Mouse (Mus musculus): Measurements from ENCODE around the gene Aifm2. TPM values are rescaled to one million over a fixed set of nuclear protein-coding genes. Genes with fewer than 3 reads are reported as not detected.

Gene Aifm2
- total and polyA plus RNA-seq, 3 experiments = 11.2 to 17.9 (median 12.4) TPM

GRCm38 (mm10) chr10:61738126-61738525, 23.1 kb downstream of the Aifm2 start:
- Histone ChIP-seq H3K4me3 (replicated peaks in 1 of 3; ENCODE audit: low read depth in 2 of 3, low read length in 2 of 3, poor library complexity in 1 of 3) (no peak overlapping the region), H3K79me2 (replicated peaks; ENCODE audit: control insufficient read depth, extremely low read depth, insufficient read depth, poor library complexity, severe bottlenecking) (no peaks in the 10 kb centered on the region), H3K9me3 (replicated peaks; ENCODE audit: low read length) (no peaks in the 10 kb centered on the region), H3K27ac (ENCODE audit: insufficient read depth, low read depth) (no peak overlapping the region), H3K4me1 (ENCODE audit: control insufficient read depth in 1 of 2, insufficient read depth in 2 of 2) (no peaks in the 10 kb centered on the region), H3K36me3 (replicated peaks in 1 of 2; ENCODE audit: control insufficient read depth in 1 of 2, insufficient read depth in 1 of 2, low read length in 1 of 2) (peaks cover 3 to 40% of the 10 kb centered on the region in 2 experiments), H3K4me2 (ENCODE audit: insufficient read depth, low read depth, poor library complexity, severe bottlenecking) (no peak overlapping the region), H3K9ac (ENCODE audit: insufficient read depth, low read depth) (no peak overlapping the region), H3K27me3 (replicated peaks) (no peaks in the 10 kb centered on the region)
- TF ChIP-seq JUN (IDR thresholded peaks at IDR 0.05; ENCODE audit: insufficient read depth, low read depth, low read length) (no peak), MYC (IDR thresholded peaks at IDR 0.05; ENCODE audit: low read depth, low read length) (no peak), MAZ (IDR thresholded peaks at IDR 0.05; ENCODE audit: low read depth, low read length) (no peak), CHD1 (IDR thresholded peaks at IDR 0.05; ENCODE audit: low read depth, low read length) (no peak), E2F4 (IDR thresholded peaks at IDR 0.05; ENCODE audit: insufficient replicate concordance, low read depth, low read length) (no peak), CHD2 (IDR thresholded peaks at IDR 0.05; ENCODE audit: low read length) (no peak), ZC3H11A (IDR thresholded peaks at IDR 0.05; ENCODE audit: low read depth, low read length) (no peak), MXI1 (IDR thresholded peaks at IDR 0.05; ENCODE audit: low read depth, low read length) (no peak), NRF1 (IDR thresholded peaks at IDR 0.05; ENCODE audit: low read depth, low read length) (no peak), ELF1 (IDR thresholded peaks at IDR 0.05; ENCODE audit: low read depth, low read length) (no peak), TCF12 (IDR thresholded peaks at IDR 0.05; ENCODE audit: low read depth, low read length) (no peak), NELFE (IDR thresholded peaks at IDR 0.05; ENCODE audit: low read depth, low read length) (no peak)
- DNase-seq (ENCODE audit: extremely low read depth) = no peak
- in situ Hi-C loops (cut with MboI; ENCODE audit: low pct_ligation_motif_present, low pct_unique_long_range_greater_than_20kb, low sequenced_read_pairs) (no loop called here), dilution Hi-C loops (cut with MboI; ENCODE audit: extremely low pct_ligation_motif_present, extremely low pct_unique_long_range_greater_than_20kb, low sequenced_read_pairs) (no loop called here)

- no peak overlapping the region for H3K27ac ChIP-seq (ENCODE audit: insufficient read depth, low read depth)
- peaks cover 0 to 24% of the 10 kb centered on the region in 2 experiments for H3K36me3 ChIP-seq (replicated peaks in 1 of 2; ENCODE audit: control insufficient read depth in 1 of 2, insufficient read depth in 1 of 2, low read length in 1 of 2)
- H3K4me2 ChIP-seq (ENCODE audit: insufficient read depth, low read depth, poor library complexity, severe bottlenecking) = no peak overlapping the region
- H3K9ac ChIP-seq (ENCODE audit: insufficient read depth, low read depth) = no peak overlapping the region
- H3K9me3 ChIP-seq (replicated peaks; ENCODE audit: low read length) = peaks cover 9% of the 10 kb centered on the region
- dilution Hi-C loops (cut with MboI; ENCODE audit: extremely low pct_ligation_motif_present, extremely low pct_unique_long_range_greater_than_20kb, low sequenced_read_pairs) (no loop called here), in situ Hi-C loops (cut with MboI; ENCODE audit: low pct_ligation_motif_present, low pct_unique_long_range_greater_than_20kb, low sequenced_read_pairs) (no loop called here)
- no peaks in the 10 kb centered on the region for H3K79me2 ChIP-seq (replicated peaks; ENCODE audit: control insufficient read depth, extremely low read depth, insufficient read depth, poor library complexity, severe bottlenecking)
- TF ChIP-seq TCF12 (IDR thresholded peaks at IDR 0.05; ENCODE audit: low read depth, low read length) = no peak
- no peak for TF ChIP-seq EP300 (IDR thresholded peaks at IDR 0.05; ENCODE audit: low read length)
- no peak for TF ChIP-seq PAX5 (IDR thresholded peaks at IDR 0.05; ENCODE audit: low read length)
- no peak for TF ChIP-seq SMC3 (IDR thresholded peaks at IDR 0.05; ENCODE audit: low read depth, low read length)
- no peak for DNase-seq (ENCODE audit: extremely low read depth)
- no peak overlapping the region for H3K4me3 ChIP-seq (replicated peaks in 1 of 3; ENCODE audit: low read depth in 2 of 3, low read length in 2 of 3, poor library complexity in 1 of 3)
- H3K27me3 ChIP-seq (replicated peaks) = no peaks in the 10 kb centered on the region
- H3K4me1 ChIP-seq (ENCODE audit: control insufficient read depth in 1 of 2, insufficient read depth in 2 of 2) = no peaks in the 10 kb centered on the region; a peak in 1 of 4 replicates
Observed at GRCm38 (mm10) chr10:61741306-61741705, 26.2 kb downstream of the Aifm2 start.

Measured in CH12.LX (cell line).